Comparison of ENCODE assay signal across 8 mouse cellular contexts in genomic region chr11:54437823-54438337, GRCm38 (mm10). TPM values are rescaled to one million over a fixed set of nuclear protein-coding genes. Genes with fewer than 3 reads are reported as not detected.
DNase-seq lines count a peak whose midpoint lies in the region; ATAC-seq lines count a peak whose summit lies in the region.

Gene Fnip1 (plus strand): TSS chr11:54438199.

- H3K4me3 ChIP-seq in hindbrain, embryonic 11.5 days (ENCODE audit: low read depth, low read length): peak within 1 kb of the TSS; percentile 94

- H3K9me3 ChIP-seq in hindbrain, embryonic 11.5 days (ENCODE audit: control insufficient read depth, low read length): no peaks in the 10 kb centered on the region

- H3K36me3 ChIP-seq in hindbrain, embryonic 11.5 days (ENCODE audit: control insufficient read depth, insufficient read depth, low read length): no peaks in the 10 kb centered on the region

- peak; percentile 97 for DNase-seq in MN1 (ENCODE audit: low spot score)
- peak; percentile 93 for DNase-seq in cerebellum, adult 9-10 months
- DNase-seq in hindbrain, embryonic 11.5 days (ENCODE audit: low spot score): peak; percentile 92
- peak; percentile 94 to 96 for DNase-seq in layer of hippocampus, postnatal 10 days (ENCODE audit: low spot score in 2 of 2)
- peak; percentile 96 for DNase-seq in lung, postnatal 10 days
- peak; percentile 93 for DNase-seq in ovary, postnatal 36 days (ENCODE audit: low spot score)
- peak; percentile 95 for DNase-seq in thymus, postnatal 25 days

- peak within 1 kb of the TSS; percentile 86 for H3K9ac ChIP-seq in hindbrain, embryonic 11.5 days (ENCODE audit: low read depth, low read length)

- WGBS in hindbrain, embryonic 11.5 days: under 1% methylated on average over 41 of the region's 47 CpGs

- no peaks in the 10 kb centered on the region for H3K27me3 ChIP-seq in hindbrain, embryonic 11.5 days (ENCODE audit: control insufficient read depth, insufficient read depth, low read length)

- H3K4me1 ChIP-seq in hindbrain, embryonic 11.5 days (replicated peaks; ENCODE audit: control insufficient read depth, insufficient read depth, low read length): no peaks in the 10 kb centered on the region

- H3K27ac ChIP-seq in hindbrain, embryonic 11.5 days (ENCODE audit: low read depth, low read length): peak within 1 kb of the TSS; percentile 65

- H3K4me2 ChIP-seq in hindbrain, embryonic 11.5 days (replicated peaks; ENCODE audit: low read depth, low read length): peak within 1 kb of the TSS; percentile 64

- peak; percentile 75 for ATAC-seq in frontal cortex, adult (ENCODE audit: low TSS enrichment)
- peak; percentile 98 for ATAC-seq in hindbrain, embryonic 11.5 days (ENCODE audit: low FRiP score)

RNA-seq across cellular contexts. Expression of gene Fnip1, which starts in this region (rescaled TPM):
- polyA plus RNA-seq in hindbrain, embryonic 11.5 days (2014; fragmentation: Nextera tagmentation; extraction: Ambion mirVana): 14.5 TPM in 2 replicates
- total RNA-seq in layer of hippocampus, postnatal 10 days (2021): 10 to 100 TPM; 22.8 to 23.3 TPM

Comparison
In these comparisons a context has a peak if more than half of its experiments do, and no peak if none do; other contexts are left out.
1. Peak in every context shown above with its lines: DNase-seq, ATAC-seq, H3K4me3 ChIP-seq and H3K27ac ChIP-seq.